Mouse (Mus musculus) heart, embryonic 16.5 days (tissue): ENCODE measurements around the gene Olfr168. TPM values are rescaled to one million over a fixed set of nuclear protein-coding genes. Genes with fewer than 3 reads are reported as not detected.
"Not testable (repeated sequence)": the region's sequence is repeated elsewhere in the genome, so short reads cannot be mapped to it uniquely, and the experiment has no call there.

ENCODE experiments used
- ATAC-seq: fragments of 200-750 bp; cut with Nextera tagmentation; replicated peaks from 2 replicates; pipeline ENCODE4 v1.8.0; 2017; ENCODE audit warnings: moderate number of reproducible peaks; ENCODE audit not compliant: insufficient read depth, low FRiP score; ENCODE audit errors: extremely low read depth
- H3K27ac ChIP-seq: fragments of 300-500 bp; sonication (generic); 2 replicates; pipeline ENCODE4 v1.5.1; 2014; ENCODE audit warnings: mild to moderate bottlenecking, low read length, control low read depth, moderate library complexity
- H3K27me3 ChIP-seq: fragments of 300-500 bp; sonication (generic); 2 replicates; pipeline ENCODE4 v1.6.1; 2014; ENCODE audit warnings: low read length, mixed read lengths; ENCODE audit not compliant: control insufficient read depth, insufficient read depth
- H3K36me3 ChIP-seq: fragments of 300-500 bp; sonication (generic); 2 replicates; pipeline ENCODE4 v1.6.1; 2014; ENCODE audit not compliant: control insufficient read depth, insufficient read depth
- H3K4me1 ChIP-seq: fragments of 300-500 bp; sonication (generic); 2 replicates; pipeline ENCODE4 v1.6.1; 2014; ENCODE audit warnings: low read length, mixed read lengths; ENCODE audit not compliant: control insufficient read depth, insufficient read depth
- H3K4me2 ChIP-seq: fragments of 300-500 bp; sonication (generic); 2 replicates; pipeline ENCODE4 v1.6.1; 2014; ENCODE audit warnings: low read depth, mild to moderate bottlenecking, control low read depth, low read length
- H3K4me3 ChIP-seq: fragments of 300-500 bp; sonication (generic); 2 replicates; pipeline ENCODE4 v1.5.1; 2014; ENCODE audit warnings: mild to moderate bottlenecking, control low read depth, low read length
- H3K9ac ChIP-seq: fragments of 300-500 bp; sonication (generic); 2 replicates; pipeline ENCODE4 v1.6.1; 2014; ENCODE audit warnings: low read length, control low read depth
- H3K9me3 ChIP-seq: fragments of 300-500 bp; sonication (generic); replicated peaks from 2 replicates; pipeline ENCODE4 v1.6.1; 2016; ENCODE audit warnings: low read length; ENCODE audit not compliant: control insufficient read depth
- WGBS: fragments of 180-500 bp; shearing (Covaris S2); extraction: QIAGEN DNeasy Blood & Tissue Kit; methylation state at CpG from one replicate; pipeline ENCODE4 v1.1.7; 2014; 5-methylcytosine and 5-hydroxymethylcytosine counted together
- polyA plus RNA-seq: library from polyadenylated mRNA; unstranded; fragments of >200 nt; fragmentation: Nextera tagmentation; extraction: Ambion mirVana; gene quantifications from 2 replicates; pipeline ENCODE4 v1.2.1, GENCODE M21; 2015

The Olfr168 gene
- not detected in 2 replicates for polyA plus RNA-seq

GRCm38 (mm10) chr16:19535455-19535854 is at the start of gene Olfr168:
TSS of gene Olfr168 (minus strand) at chr16:19535555.
- Histone ChIP-seq H3K9ac (no peak within 1 kb of the TSS), H3K9me3 (no peaks in the 10 kb centered on the region), H3K4me1 (no peaks in the 10 kb centered on the region), H3K27ac (no peak within 1 kb of the TSS), H3K27me3 (no peaks in the 10 kb centered on the region), H3K4me3 (no peak within 1 kb of the TSS), H3K36me3 (no peaks in the 10 kb centered on the region), H3K4me2 (no peak within 1 kb of the TSS)
- ATAC-seq = no peak

GRCm38 (mm10) chr16:19571709-19572108 is 36.4 kb upstream of the Olfr168 start, which contains the start of gene Olfr169:
TSS of gene Olfr169 (minus strand) at chr16:19571809.
- not testable (repeated sequence) for ATAC-seq
- WGBS = 88% methylated on average over 2 of the region's 2 CpGs

GRCm38 (mm10) chr16:19553429-19553828 is 18.1 kb upstream of the Olfr168 start:
- WGBS = 81% methylated on average over 7 of the region's 7 CpGs

More at GRCm38 (mm10) chr16:19571709-19572108, 36.4 kb upstream of the Olfr168 start, which contains the start of gene Olfr169:
- H3K9me3 ChIP-seq, H3K27ac ChIP-seq, H3K36me3 ChIP-seq, H3K4me1 ChIP-seq, H3K27me3 ChIP-seq, H3K4me3 ChIP-seq, H3K4me2 ChIP-seq, H3K9ac ChIP-seq: not testable (repeated sequence)

GRCm38 (mm10) chr16:19552246-19552645 is 16.9 kb upstream of the Olfr168 start:
- H3K9ac ChIP-seq, H3K4me1 ChIP-seq, H3K9me3 ChIP-seq, H3K4me3 ChIP-seq, ATAC-seq, H3K27me3 ChIP-seq, H3K4me2 ChIP-seq, H3K27ac ChIP-seq, H3K36me3 ChIP-seq: not testable (repeated sequence)
- WGBS = 77% methylated on average over 3 of the region's 3 CpGs

More at GRCm38 (mm10) chr16:19553429-19553828, 18.1 kb upstream of the Olfr168 start:
- not testable (repeated sequence) for H3K4me3 ChIP-seq, H3K27ac ChIP-seq, H3K4me1 ChIP-seq, H3K9ac ChIP-seq, H3K9me3 ChIP-seq, H3K36me3 ChIP-seq, H3K4me2 ChIP-seq, ATAC-seq, H3K27me3 ChIP-seq

GRCm38 (mm10) chr16:19522166-19522565 is 13.2 kb downstream of the Olfr168 start, which contains the start of gene Olfr167:
TSS of gene Olfr167 (minus strand) at chr16:19522266.
- Histone ChIP-seq H3K27me3 (no peaks in the 10 kb centered on the region), H3K4me3 (no peak within 1 kb of the TSS), H3K9ac (no peak within 1 kb of the TSS), H3K4me2 (no peak within 1 kb of the TSS), H3K36me3 (no peaks in the 10 kb centered on the region), H3K27ac (no peak within 1 kb of the TSS), H3K9me3 (no peaks in the 10 kb centered on the region), H3K4me1 (no peaks in the 10 kb centered on the region)
- ATAC-seq = no peak
- WGBS = 59% methylated on average over 2 of the region's 2 CpGs

GRCm38 (mm10) chr16:19483394-19483793 is 52.0 kb downstream of the Olfr168 start, which contains the start of gene Olfr166:
TSS of gene Olfr166 (plus strand) at chr16:19483694.
- H3K4me2 ChIP-seq = no peak within 1 kb of the TSS
- no peak for ATAC-seq
- H3K4me3 ChIP-seq = no peak within 1 kb of the TSS
- H3K9me3 ChIP-seq = no peaks in the 10 kb centered on the region
- H3K9ac ChIP-seq = no peak within 1 kb of the TSS
- no peaks in the 10 kb centered on the region for H3K36me3 ChIP-seq
- no peaks in the 10 kb centered on the region for H3K4me1 ChIP-seq
- H3K27ac ChIP-seq = no peak within 1 kb of the TSS
- H3K27me3 ChIP-seq = no peaks in the 10 kb centered on the region

Other genes with a start within 250 kb of the Olfr168 start
- gene Olfr164, start 221.5 kb downstream of the Olfr168 start, polyA plus RNA-seq = not detected in 2 replicates
- not detected in 2 replicates for gene Olfr165, start 112.4 kb downstream of the Olfr168 start, polyA plus RNA-seq
- gene Olfr166, start 51.9 kb downstream of the Olfr168 start, polyA plus RNA-seq = not detected in 2 replicates
- not detected in 2 replicates for gene Olfr167, start 13.3 kb downstream of the Olfr168 start, polyA plus RNA-seq
- not detected in 2 replicates for gene Olfr169, start 36.3 kb upstream of the Olfr168 start, polyA plus RNA-seq
- gene Olfr170, start 76.3 kb upstream of the Olfr168 start, polyA plus RNA-seq = not detected in 2 replicates
- not detected in 2 replicates for gene Olfr171, start 94.4 kb upstream of the Olfr168 start, polyA plus RNA-seq
- 0.64 and 3.1 TPM in 2 replicates for gene Lamp3, start 170.8 kb upstream of the Olfr168 start, polyA plus RNA-seq
- 5.7 and 6.4 TPM in 2 replicates for gene B3gnt5, start 224.7 kb upstream of the Olfr168 start, polyA plus RNA-seq